Mouse (Mus musculus): ENCODE measurements around the gene Ptprc. TPM values are rescaled to one million over a fixed set of nuclear protein-coding genes. Genes with fewer than 3 reads are reported as not detected.

Gene Ptprc
- total RNA-seq, 2 experiments from 2014 or later = 2.3 to 2.5 TPM

DNA sequence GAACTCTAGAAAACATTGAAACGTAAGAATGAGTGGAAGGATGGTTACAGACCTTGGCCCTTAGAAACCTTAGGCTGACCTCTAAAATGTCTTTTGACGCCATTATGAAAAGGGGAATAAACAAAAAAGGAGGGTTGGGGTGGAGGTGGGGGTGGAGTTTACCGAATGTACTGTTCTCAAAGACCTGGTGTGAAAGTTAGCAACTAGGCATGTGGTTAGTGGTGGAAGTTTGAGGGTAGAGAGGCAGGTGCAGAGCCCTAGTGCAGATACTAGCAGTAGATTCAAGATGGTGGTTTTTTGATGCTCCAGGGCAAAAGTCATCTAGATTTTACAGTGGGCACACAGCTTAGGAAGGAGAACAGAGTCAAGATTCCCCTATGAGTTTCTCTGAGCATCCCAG, 18.5 kb downstream of the Ptprc start:
- intact Hi-C loops (cut with DNase I) = no loop called here
- DNase-seq (ENCODE audit: low spot score in 2 of 2) = no peak

DNA sequence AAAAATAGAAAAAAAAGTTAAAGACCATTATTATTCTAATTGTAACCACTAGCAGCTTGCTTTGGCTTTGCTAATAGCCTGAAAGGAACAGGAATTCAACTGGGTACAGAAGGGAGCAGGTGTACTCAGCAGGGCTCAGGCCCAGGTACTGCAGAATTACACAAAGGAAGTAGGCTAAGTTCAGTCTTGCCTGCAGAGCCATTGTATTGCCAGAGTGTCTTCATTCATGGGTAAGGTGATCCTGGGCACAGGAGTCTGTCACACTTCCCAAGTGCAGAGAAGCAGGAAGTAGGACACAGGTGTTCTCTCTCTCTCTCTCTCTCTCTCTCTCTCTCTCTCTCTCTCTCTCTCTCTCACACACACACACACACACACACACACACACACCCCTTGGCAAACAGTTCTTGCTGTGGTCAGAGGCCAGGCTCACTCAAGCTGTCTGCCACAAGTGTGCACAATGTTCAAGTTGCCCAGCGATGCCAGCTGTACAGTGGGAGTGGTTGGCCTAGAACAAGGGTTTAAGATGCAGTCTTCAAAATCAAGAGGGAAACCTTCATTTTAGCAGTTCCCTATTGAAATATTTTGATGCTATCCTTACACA, 21.2 kb downstream of the Ptprc start:
- intact Hi-C loops (cut with DNase I) = no loop called here
- DNase-seq (ENCODE audit: low spot score in 2 of 2) = no peak

DNA sequence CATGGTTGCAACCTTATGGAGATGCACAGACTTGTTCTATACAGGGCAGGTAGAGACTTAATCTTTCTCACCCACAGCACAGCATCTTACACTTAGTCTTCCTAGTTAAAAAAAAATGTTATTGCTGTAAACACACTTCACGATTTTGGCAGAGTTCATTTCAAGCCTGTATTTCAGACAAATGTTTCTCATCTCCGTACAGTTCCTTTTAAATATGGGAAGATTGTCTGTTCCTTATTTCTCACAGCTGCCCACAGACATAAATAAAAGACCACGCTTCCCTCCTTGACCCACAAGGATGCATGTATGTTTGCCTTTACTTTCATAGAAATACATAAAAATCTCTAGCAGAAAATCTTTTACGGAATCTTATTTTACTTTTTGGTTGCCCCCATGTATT, 22.4 kb downstream of the Ptprc start:
- intact Hi-C loops (cut with DNase I) = no loop called here
- DNase-seq (ENCODE audit: low spot score in 2 of 2) = no peak

DNA sequence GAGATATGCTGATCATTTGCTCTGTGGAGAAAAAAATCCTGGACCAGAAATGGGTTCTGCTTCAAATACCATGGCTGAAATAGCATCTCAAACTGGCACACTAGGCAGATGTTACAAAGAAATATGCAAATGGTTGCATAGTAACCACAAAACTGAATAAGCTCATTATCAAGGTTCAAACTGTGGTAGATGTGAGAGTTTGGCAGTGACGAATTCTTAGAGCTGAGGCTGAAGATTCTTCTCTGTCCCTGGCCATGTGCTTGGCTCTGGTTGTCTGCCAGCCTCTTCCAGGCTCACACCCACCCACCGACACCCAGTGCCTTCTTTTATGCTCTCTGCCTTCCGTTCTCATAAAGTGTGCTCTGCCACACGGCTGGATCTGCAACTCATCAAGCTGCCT, 26.7 kb downstream of the Ptprc start:
- intact Hi-C loops (cut with DNase I) = loop anchor here (10.0 kb wide), 1 partner anchor 146 kb away; no protein-coding TSS in a partner anchor
- DNase-seq (ENCODE audit: low spot score in 2 of 2) = peak; percentile 75 to 89

DNA sequence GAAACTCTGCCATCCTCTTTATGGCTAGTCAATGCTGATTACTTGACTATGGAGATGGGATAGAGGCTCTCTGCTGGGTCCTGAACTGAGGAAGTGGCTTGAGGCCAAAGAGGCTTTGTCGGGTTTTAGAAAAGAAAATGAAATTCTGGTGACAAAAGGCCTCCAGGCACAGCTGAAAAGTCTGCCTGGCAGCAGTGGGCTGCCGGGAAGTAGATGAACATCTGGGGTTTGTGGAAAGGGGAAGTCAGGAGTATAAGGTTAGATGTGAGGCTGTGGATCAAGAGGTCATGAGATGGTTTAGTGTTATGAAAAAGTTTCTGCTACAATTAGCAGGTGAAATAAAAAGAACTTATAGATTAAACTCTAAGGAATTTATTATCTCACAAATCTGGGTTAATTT, 29.9 kb downstream of the Ptprc start:
- intact Hi-C loops (cut with DNase I) = loop anchor here (10.0 kb wide), 1 partner anchor 149 kb away; no protein-coding TSS in a partner anchor
- DNase-seq (ENCODE audit: low spot score in 2 of 2) = no peak

DNA sequence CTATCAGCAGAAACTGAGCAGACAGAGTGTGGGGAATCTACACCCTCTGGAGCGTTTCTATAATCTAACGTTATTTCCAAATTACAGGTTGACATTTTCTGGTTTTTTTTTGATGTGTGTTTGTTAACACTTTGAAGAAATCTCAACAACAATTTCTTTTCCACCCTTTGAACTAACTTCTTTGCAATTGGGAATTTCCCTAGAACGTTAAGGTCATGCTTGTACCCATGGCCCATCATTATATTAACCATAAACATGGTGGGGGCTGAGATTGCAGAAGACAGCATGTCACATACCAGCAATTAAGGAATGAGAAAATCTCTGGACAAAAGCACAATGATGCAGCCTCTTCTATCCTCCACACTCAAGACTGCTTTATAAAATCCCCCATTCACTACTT, 30.4 kb downstream of the Ptprc start:
- DNase-seq (ENCODE audit: low spot score in 2 of 2) = no peak
- intact Hi-C loops (cut with DNase I) = loop anchor here (10.0 kb wide), 1 partner anchor 150 kb away; no protein-coding TSS in a partner anchor

DNA sequence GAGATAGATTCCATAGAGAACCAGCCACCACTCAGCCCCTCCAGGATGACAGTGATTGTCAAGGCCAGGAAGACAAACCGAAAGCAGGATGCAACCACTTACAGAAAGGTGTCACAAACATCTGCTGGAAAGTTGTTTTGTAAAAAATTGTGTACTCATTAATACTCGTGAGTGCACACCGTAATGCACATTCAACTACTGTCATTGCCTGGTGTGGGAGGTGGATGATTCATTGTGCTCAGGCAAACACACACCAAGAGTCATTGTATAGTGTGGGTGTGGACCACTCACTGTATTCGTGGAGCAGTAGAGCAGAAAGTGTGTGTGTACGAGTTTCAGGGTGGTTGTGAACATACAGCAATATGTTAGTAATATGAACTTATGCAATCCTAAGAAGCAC, 31.1 kb downstream of the Ptprc start:
- intact Hi-C loops (cut with DNase I) = loop anchor here (10.0 kb wide), 1 partner anchor 150 kb away; no protein-coding TSS in a partner anchor
- no peak for DNase-seq (ENCODE audit: low spot score in 2 of 2)

DNA sequence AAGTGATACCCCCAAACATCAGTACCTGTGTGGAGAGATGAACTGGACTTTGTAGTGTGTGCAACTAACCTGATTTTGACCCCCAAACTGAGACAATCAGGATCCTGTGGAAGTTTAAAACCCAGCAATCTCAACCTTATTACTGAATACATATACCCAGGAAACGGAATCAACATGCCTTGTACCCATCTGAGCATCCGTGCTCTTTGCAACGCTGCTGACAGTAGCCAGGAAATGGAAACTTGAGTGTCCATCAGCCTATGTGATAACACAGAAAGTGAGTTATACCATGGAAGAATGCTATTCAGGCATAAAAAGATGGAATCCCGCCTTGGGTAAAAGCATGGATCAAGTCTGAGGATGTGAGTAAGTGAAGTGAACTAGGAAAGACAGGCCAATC, 34.7 kb downstream of the Ptprc start:
- intact Hi-C loops (cut with DNase I) = loop anchor here (10.0 kb wide), 1 partner anchor 154 kb away; no protein-coding TSS in a partner anchor
- DNase-seq (ENCODE audit: low spot score in 2 of 2) = no peak

DNA sequence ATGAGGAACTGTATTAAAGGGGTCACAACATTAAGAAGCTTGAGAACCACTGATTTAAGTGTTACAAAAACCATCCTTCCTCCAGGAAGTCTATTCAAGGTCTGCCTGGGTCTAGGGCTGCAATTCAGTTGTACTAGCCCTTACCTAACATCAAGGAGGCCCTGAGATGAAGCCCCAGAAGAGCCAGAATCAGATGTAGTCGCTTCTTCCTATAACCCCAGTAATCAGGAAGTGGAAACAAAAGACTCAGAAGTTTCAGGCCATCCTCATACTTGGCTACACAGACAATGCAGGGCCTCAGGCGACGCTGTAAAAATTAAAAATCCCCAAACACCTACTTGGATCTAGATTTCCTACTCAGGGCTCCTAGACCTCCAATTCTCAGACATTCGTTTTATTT, 37.8 kb downstream of the Ptprc start:
- no peak for DNase-seq (ENCODE audit: low spot score in 2 of 2)
- intact Hi-C loops (cut with DNase I) = no loop called here

DNA sequence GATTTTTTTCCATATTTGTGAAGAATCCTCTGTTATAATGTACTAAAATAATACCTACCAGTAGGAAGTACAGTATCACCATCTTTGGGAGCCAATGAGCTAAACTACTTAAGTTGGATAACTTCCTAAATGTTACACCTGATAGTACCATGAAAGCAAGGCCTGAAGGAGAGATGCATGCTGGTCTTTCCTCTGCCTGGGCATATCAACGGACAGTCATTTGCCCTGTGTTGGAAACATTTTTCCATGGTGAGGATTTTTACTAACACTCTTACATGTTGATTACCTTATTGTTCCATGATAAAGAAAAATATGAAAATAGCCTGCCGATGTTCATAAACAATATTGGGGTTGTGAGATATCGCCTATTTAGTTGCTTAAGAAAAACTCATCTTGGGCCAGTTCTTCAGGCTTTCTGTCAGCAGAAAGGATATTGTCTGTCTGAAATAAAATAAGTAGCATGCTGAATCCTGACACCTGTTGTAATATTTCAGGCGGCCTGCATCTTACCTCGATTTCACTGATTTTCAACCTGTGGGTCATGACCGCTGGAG, 38.4 kb downstream of the Ptprc start:
- intact Hi-C loops (cut with DNase I) = no loop called here

DNA sequence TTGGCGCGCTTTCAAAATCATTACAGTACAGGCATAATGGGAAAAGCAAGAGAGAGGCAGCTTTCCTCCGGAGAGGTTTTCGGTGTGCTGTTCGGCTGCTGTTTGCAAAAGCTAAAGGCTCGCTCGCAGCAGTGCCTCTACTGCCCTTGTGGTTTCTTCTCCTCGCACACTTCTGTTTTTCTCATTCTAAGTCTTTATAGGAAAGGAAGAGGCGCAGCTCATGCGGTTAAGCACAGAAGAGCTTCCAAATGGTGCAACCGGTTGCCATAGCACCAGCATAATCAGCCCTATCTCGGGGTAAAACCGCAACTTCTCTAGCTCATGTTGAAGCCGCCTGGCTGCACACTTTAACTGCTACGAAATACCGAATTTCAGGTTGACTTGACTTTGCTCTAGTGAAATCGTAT, 39.1 kb downstream of the Ptprc start:
- DNase-seq (ENCODE audit: low spot score in 2 of 2) = peak; percentile 76 to 84
- intact Hi-C loops (cut with DNase I) = no loop called here

More for the DNA sequence above, 38.4 kb downstream of the Ptprc start:
- DNase-seq (ENCODE audit: low spot score in 2 of 2) = no peak

DNA sequence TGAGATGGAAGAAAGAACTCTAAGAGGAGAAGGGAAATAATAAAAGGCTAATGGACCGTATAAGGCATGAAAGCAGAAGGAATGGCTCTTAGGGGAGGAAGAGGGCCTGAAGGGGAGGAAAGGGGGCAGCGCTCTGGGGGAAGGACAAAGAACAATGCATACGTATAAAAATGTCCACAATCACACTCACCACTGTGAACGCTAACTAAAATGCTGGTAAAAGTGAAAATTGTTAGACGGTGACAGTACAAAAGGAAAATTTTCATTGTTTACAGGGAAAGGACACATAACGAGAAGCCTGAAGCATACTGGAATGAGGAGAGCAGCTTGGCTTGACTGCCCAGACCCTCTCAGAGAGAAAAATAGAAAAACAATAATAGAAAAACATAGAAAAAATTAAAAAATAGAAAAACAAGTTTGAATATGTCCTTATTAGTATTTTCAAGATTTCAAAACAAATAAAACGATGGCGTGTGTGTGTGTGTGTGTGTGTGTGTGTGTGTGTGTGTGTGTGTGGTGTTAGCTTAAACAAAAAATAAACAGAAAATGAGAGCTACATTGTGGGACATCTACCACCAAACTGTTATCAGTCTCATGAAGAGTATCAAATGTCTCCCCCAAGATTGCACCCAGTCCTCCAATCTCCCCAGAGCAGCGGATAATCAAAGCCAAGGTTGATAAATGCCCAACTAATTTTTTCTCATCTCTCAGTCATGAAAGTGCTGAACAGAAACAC, 39.7 kb downstream of the Ptprc start:
- intact Hi-C loops (cut with DNase I) = no loop called here
- no peak for DNase-seq (ENCODE audit: low spot score in 2 of 2)

DNA sequence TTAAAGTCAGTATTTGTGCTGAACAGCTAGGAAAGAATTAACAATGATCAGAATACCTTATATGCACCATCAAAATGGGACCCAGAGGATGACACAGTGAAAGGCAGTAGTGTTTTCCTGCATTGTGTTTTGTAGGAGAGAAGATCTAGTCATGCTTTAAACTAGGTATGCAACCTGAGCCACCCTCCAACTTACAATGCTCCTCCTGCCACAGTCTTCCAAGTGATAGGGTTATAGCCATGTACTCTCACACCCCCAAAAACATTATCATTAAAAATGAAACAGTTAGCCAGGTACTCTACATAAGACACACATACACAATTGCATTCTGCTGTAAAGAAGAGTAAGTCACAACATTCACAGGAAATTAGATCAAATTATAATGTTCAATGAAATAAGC, 40.4 kb downstream of the Ptprc start:
- DNase-seq (ENCODE audit: low spot score in 2 of 2) = no peak
- intact Hi-C loops (cut with DNase I) = no loop called here

DNA sequence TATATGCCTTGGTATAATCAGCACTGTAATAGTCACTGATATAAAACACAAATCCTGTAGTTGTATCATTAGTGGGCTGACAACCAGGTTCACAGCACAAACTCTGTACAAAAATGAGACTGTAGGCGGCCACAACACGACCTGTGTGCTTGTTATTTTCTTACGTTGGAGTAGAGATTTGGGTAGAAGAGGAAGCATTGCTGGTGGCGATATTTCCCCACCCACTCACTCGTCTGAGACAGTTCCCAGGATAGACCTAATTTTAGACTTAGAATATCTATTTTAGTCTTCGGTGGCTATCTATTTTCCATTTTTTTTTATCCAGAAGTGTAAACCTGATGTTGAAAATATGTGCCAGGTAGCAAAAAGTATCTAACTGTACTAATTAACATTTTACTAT, 41.2 kb downstream of the Ptprc start:
- no peak for DNase-seq (ENCODE audit: low spot score in 2 of 2)
- intact Hi-C loops (cut with DNase I) = no loop called here

DNA sequence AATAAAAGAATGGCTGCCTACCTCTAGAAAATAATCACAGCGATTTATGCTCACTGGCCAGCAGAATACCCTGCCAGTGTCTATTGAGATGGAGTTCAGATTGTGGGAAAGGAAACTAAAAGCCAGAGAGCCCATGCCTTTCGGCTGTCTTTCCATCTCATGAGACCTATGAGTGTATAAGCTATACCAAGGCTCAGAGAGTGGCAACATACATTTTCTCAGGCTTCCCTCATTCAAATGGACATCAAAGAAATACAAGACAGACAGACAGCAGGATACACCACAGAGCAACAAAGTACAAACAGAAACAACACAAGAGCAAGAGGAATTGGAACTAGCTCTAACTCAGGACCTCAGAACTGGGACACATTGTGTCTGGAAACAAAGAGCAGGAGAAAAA, 43.8 kb downstream of the Ptprc start:
- DNase-seq (ENCODE audit: low spot score in 2 of 2) = no peak
- intact Hi-C loops (cut with DNase I) = loop anchor here (2.0 kb wide), 1 partner anchor 195 kb away; no protein-coding TSS in a partner anchor

DNA sequence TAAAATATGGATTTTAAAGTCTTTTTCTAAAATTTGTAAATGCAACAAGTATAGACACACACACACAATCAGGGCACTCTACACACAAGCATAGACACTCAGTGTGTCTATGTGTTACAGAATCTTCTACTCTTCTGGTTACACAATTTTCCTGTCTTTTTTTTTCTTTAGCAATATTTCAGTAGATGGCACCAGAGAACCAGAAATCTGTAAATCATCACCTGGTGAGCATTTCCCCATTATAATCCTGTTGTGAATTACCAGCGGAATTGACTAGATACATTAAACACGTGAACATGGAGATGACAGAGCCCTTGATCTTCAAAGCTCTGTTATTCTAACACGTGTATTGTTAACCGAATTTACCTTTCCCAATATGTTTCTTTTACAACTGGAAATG, 45.4 kb downstream of the Ptprc start:
- intact Hi-C loops (cut with DNase I) = loop anchor here (2.0 kb wide), 1 partner anchor 197 kb away; no protein-coding TSS in a partner anchor
- DNase-seq (ENCODE audit: low spot score in 2 of 2) = peak in 1 of 2 experiments; percentile 28

DNA sequence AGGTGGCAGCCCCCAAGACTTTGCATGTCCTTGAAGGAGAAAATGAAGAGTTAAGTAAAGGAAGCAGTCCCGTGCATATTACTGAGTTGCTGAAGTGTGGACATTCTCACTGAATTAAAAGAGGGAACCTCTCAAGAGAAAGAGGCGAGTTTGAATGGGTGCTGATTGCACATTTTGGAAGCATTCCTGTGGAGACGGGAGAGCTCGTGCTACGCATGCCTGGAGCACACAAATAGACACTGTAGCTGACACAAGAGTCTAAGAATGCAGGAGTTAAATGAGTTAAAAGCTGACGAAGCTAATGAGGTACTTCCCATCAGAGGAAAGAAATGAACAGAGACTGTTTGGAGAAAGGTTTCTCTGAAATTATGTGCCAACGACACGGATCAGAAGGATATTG, 48.7 kb downstream of the Ptprc start:
- DNase-seq (ENCODE audit: low spot score in 2 of 2) = peak; percentile 9 to 36
- intact Hi-C loops (cut with DNase I) = loop anchor here (5.0 kb wide), 1 partner anchor 1030 kb away; no protein-coding TSS in a partner anchor

DNA sequence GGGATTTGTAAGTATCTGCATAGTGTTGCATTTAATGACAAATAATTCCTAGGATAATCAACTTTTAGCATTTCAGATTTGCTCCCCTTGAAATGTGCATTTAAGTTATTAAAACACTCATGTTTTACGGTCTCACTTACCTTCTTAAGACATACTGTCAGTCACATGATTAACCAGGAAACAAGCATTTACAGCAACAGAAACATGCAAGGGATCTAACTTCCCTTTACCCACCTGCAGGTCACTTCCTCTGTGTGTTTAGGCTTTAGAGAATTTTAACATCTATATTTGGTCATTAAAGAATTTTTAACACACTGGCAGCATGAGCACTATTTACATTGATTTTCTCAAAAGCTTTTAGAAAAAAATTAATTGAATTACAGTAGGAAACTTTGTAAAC, 50.2 kb downstream of the Ptprc start:
- DNase-seq (ENCODE audit: low spot score in 2 of 2) = no peak
- intact Hi-C loops (cut with DNase I) = loop anchor here (5.0 kb wide), 1 partner anchor 1032 kb away; no protein-coding TSS in a partner anchor

DNA sequence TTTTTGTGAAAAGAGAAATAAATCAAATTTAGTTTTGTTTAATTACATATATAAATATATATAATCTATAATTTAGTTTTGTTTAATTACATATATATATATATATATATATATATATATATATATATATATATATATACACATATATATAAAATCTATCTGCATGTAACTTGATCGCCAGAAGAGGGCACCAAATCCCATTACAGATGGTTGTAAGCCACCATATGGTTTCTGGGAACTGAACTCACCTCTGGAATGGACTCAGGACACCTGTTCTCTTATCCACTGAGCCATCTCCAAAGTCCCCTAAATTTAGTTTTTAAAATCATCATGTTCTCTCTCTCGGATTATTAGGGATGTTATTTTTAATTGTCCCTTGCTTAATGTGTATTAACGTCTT, 51.6 kb downstream of the Ptprc start:
- intact Hi-C loops (cut with DNase I) = no loop called here
- DNase-seq (ENCODE audit: low spot score in 2 of 2) = no peak

DNA sequence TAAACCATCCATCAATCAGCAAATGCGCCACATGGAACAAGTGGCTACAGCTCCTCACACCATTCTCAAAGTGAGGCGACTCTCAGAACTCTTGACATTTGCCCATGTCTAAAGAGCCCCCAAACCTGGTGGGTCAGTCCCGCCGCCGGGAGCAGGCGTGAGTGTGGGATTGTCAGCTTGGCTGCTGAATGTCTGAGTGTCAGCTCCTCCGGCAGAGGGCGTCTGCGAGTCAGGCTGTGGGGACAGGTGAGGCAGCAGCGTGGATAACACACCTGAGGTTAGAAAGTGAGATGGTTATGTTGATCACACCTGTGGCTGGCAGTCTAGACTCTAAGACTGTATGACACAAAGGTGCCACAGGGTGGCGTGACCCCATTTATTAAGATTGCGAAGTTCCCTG, 55.6 kb downstream of the Ptprc start:
- no peak for DNase-seq (ENCODE audit: low spot score in 2 of 2)
- intact Hi-C loops (cut with DNase I) = no loop called here

DNA sequence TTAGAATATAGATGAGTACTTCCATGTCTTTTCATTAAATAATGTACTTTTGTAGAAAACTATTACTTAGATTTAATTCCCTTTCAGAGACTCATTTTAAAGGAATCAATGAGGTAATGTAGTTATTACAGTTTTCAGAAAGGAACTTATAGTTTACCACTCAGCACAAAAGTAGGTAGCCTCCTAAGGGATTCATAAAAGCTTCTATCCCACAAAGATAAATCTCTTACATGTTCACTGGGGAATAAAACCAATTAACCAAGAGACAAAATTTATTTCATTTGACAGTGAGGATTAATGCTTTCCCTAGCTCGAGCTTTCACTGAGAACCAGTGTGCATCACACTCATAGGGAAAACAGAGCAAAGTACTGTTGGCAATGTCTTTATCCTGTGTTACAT, 82.3 kb downstream of the Ptprc start:
- no peak for DNase-seq (ENCODE audit: low spot score in 2 of 2)
- intact Hi-C loops (cut with DNase I) = no loop called here

All from left cerebral cortex, postnatal 14 days (tissue).